Mouse (Mus musculus): Measurements from ENCODE around the gene Lepr. TPM values are rescaled to one million over a fixed set of nuclear protein-coding genes. Genes with fewer than 3 reads are reported as not detected.

Lepr gene
- polyA plus RNA-seq, 1 experiment from 2014 or later = 4.9 TPM

DNA sequence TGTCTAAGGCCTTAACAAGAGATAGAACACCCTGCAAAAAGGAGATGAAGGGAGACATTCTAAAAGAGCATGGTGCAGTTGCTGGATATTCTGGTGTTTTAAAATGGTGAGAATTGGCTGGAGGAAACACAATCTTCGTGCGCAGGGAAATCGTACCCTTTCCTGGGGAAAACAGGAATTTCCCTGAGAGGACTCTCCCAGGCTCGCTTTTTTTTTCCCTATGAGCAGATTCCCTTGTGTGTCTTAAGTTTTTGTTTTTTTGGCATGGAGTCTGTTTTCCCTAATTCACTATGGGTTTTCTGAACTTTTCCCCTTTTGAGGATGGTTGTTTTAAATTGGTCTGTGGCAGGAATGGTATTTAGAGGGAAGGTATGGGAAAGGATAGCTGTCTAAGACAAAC lies 28.0 kb upstream of the Lepr start:
- Histone ChIP-seq H3K27me3 (replicated peaks; ENCODE audit: control insufficient read depth, insufficient read depth, low read length) (no peaks in the 10 kb centered on the region), H3K4me3 (replicated peaks; ENCODE audit: low read length) (no peak overlapping the region), H3K4me2 (ENCODE audit: low read length) (no peak overlapping the region), H3K36me3 (ENCODE audit: control insufficient read depth, insufficient read depth) (no peaks in the 10 kb centered on the region), H3K27ac (ENCODE audit: low read length) (no peak overlapping the region), H3K4me1 (replicated peaks; ENCODE audit: control insufficient read depth, insufficient read depth, low read length) (no peaks in the 10 kb centered on the region), H3K9ac (replicated peaks; ENCODE audit: low read depth, low read length) (no peak overlapping the region), H3K9me3 (ENCODE audit: control insufficient read depth, low read length) (no peaks in the 10 kb centered on the region)
- ATAC-seq = no peak
- WGBS = 93% methylated on average over 4 of the region's 4 CpGs

DNA sequence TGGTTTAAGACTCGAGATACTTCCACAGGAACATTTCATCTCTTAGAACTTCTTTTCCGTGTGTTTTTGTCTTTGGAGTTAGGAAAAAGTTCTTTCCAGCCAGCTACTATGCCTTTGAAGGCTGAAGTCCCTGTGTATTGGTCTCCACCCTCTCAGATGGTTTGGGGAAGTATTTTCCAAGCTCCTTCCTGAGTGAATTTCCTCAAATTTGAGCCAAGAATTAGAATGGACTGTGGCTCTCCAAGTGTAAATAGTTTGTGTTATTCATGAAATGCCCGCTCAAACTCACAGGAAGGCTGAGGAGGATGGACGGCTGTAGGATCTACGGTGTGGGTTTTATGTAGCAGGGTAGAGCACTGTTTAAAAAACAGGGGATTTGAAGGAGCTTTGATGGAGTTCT lies 27.6 kb upstream of the Lepr start:
- 80% methylated on average over 5 of the region's 5 CpGs for WGBS
- Histone ChIP-seq H3K9ac (replicated peaks; ENCODE audit: low read depth, low read length) (no peak overlapping the region), H3K4me2 (ENCODE audit: low read length) (no peak overlapping the region), H3K4me1 (replicated peaks; ENCODE audit: control insufficient read depth, insufficient read depth, low read length) (no peaks in the 10 kb centered on the region), H3K27ac (ENCODE audit: low read length) (no peak overlapping the region), H3K27me3 (replicated peaks; ENCODE audit: control insufficient read depth, insufficient read depth, low read length) (no peaks in the 10 kb centered on the region), H3K4me3 (replicated peaks; ENCODE audit: low read length) (no peak overlapping the region), H3K36me3 (ENCODE audit: control insufficient read depth, insufficient read depth) (no peaks in the 10 kb centered on the region), H3K9me3 (ENCODE audit: control insufficient read depth, low read length) (no peaks in the 10 kb centered on the region)
- no peak for ATAC-seq

DNA sequence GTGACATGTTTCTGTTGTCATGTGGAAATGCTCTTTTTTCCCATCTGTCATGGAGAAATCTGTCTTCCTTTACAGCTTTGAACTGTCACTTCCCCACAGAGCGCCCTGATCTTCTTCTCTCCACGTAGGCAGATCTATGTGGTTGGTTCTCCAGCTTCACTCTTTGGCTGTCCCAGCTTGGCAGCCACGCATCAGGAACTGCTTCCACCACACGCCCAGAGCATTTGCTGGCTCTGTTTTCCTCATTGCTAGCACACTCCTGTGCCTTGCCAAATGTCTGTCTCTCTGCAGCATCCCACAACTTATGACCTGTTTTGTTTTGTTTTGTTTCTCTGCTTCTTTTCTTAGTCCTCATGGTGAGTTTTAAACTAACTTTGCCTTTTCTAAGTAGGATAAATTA lies 24.3 kb upstream of the Lepr start:
- H3K36me3 ChIP-seq (ENCODE audit: control insufficient read depth, insufficient read depth) = no peaks in the 10 kb centered on the region
- WGBS = 78% methylated on average over 4 of the region's 4 CpGs
- H3K9me3 ChIP-seq (ENCODE audit: control insufficient read depth, low read length) = no peaks in the 10 kb centered on the region
- H3K27me3 ChIP-seq (replicated peaks; ENCODE audit: control insufficient read depth, insufficient read depth, low read length) = no peaks in the 10 kb centered on the region
- ATAC-seq = no peak
- no peak overlapping the region for H3K9ac ChIP-seq (replicated peaks; ENCODE audit: low read depth, low read length)
- H3K4me2 ChIP-seq (ENCODE audit: low read length) = no peak overlapping the region
- no peak overlapping the region for H3K27ac ChIP-seq (ENCODE audit: low read length)
- H3K4me1 ChIP-seq (replicated peaks; ENCODE audit: control insufficient read depth, insufficient read depth, low read length) = no peaks in the 10 kb centered on the region
- no peak overlapping the region for H3K4me3 ChIP-seq (replicated peaks; ENCODE audit: low read length)

DNA sequence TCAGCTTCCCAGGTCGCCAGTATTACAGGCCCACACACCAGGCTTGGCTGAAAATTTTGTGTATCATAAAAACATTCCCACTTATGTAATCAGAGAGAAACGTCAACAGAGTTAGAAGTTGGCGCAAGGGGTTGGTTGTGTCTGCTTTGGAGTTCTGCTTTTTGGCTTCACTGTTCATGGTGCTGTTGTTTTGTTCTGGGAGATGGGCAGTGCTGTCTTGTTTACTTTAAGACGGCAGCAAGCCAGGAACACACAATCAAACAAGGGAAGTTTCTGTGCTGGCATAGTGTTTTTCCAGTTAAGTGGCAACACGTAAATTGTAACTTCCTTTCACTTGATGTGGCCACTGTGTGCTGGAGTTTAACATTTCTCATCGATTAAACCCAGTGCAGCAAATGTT lies 22.7 kb upstream of the Lepr start:
- 80% methylated on average over 6 of the region's 6 CpGs for WGBS
- no peak overlapping the region for H3K27ac ChIP-seq (ENCODE audit: low read length)
- no peak overlapping the region for H3K9ac ChIP-seq (replicated peaks; ENCODE audit: low read depth, low read length)
- H3K36me3 ChIP-seq (ENCODE audit: control insufficient read depth, insufficient read depth) = no peaks in the 10 kb centered on the region
- H3K4me2 ChIP-seq (ENCODE audit: low read length) = no peak overlapping the region
- H3K4me3 ChIP-seq (replicated peaks; ENCODE audit: low read length) = no peak overlapping the region
- no peaks in the 10 kb centered on the region for H3K4me1 ChIP-seq (replicated peaks; ENCODE audit: control insufficient read depth, insufficient read depth, low read length)
- ATAC-seq = no peak
- H3K27me3 ChIP-seq (replicated peaks; ENCODE audit: control insufficient read depth, insufficient read depth, low read length) = no peaks in the 10 kb centered on the region
- no peaks in the 10 kb centered on the region for H3K9me3 ChIP-seq (ENCODE audit: control insufficient read depth, low read length)

DNA sequence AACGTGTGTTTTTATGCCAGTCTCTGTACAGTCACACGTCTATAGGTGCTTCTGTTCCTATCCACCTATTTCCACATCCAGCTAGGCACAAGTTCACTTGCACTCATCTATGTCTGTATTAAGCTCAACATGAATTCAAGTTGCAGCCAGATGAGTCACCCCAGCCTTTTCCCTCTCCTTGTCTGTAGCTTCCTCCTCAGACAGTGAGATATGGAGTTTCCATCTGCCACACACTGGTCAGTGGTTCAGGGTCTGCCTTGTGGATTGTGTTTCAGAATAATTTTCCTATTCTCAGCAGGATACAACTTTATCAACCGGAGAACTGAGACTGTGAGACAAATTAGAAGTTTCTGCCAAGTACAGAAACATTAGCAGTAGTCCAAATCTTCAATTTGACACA lies 20.0 kb upstream of the Lepr start:
- no peaks in the 10 kb centered on the region for H3K36me3 ChIP-seq (ENCODE audit: control insufficient read depth, insufficient read depth)
- H3K4me1 ChIP-seq (replicated peaks; ENCODE audit: control insufficient read depth, insufficient read depth, low read length) = no peaks in the 10 kb centered on the region
- H3K27me3 ChIP-seq (replicated peaks; ENCODE audit: control insufficient read depth, insufficient read depth, low read length) = no peaks in the 10 kb centered on the region
- no peak overlapping the region for H3K4me3 ChIP-seq (replicated peaks; ENCODE audit: low read length)
- no peaks in the 10 kb centered on the region for H3K9me3 ChIP-seq (ENCODE audit: control insufficient read depth, low read length)
- H3K27ac ChIP-seq (ENCODE audit: low read length) = no peak overlapping the region
- WGBS = 79% methylated on average over 3 of the region's 3 CpGs
- no peak overlapping the region for H3K9ac ChIP-seq (replicated peaks; ENCODE audit: low read depth, low read length)
- ATAC-seq = no peak
- H3K4me2 ChIP-seq (ENCODE audit: low read length) = no peak overlapping the region

DNA sequence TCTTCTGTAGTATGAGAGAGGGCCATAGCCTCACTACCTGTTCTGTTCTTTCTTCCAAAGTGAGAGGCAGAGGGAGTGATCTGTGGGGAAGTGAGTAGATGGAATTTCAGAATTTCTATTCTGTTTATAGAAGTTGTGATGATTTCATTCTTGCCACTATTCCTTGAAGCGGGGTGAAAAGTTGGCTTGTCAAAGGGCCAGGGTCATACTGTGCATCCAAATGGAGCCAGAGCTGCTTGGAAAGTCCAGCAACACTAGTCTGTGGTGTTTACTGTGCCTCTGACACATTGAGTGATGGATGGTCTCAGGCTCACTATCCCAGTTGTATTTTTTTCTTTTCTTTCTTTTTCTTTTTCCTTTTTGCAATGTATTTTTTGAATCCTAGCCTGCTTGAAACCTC lies 17.8 kb upstream of the Lepr start:
- Histone ChIP-seq H3K9ac (replicated peaks; ENCODE audit: low read depth, low read length) (no peak overlapping the region), H3K4me3 (replicated peaks; ENCODE audit: low read length) (no peak overlapping the region), H3K36me3 (ENCODE audit: control insufficient read depth, insufficient read depth) (no peaks in the 10 kb centered on the region), H3K27me3 (replicated peaks; ENCODE audit: control insufficient read depth, insufficient read depth, low read length) (no peaks in the 10 kb centered on the region), H3K4me2 (ENCODE audit: low read length) (no peak overlapping the region), H3K4me1 (replicated peaks; ENCODE audit: control insufficient read depth, insufficient read depth, low read length) (no peaks in the 10 kb centered on the region), H3K9me3 (ENCODE audit: control insufficient read depth, low read length) (no peaks in the 10 kb centered on the region), H3K27ac (ENCODE audit: low read length) (no peak overlapping the region)
- no peak for ATAC-seq
- WGBS = 73% methylated on average over 1 of the region's 1 CpGs

DNA sequence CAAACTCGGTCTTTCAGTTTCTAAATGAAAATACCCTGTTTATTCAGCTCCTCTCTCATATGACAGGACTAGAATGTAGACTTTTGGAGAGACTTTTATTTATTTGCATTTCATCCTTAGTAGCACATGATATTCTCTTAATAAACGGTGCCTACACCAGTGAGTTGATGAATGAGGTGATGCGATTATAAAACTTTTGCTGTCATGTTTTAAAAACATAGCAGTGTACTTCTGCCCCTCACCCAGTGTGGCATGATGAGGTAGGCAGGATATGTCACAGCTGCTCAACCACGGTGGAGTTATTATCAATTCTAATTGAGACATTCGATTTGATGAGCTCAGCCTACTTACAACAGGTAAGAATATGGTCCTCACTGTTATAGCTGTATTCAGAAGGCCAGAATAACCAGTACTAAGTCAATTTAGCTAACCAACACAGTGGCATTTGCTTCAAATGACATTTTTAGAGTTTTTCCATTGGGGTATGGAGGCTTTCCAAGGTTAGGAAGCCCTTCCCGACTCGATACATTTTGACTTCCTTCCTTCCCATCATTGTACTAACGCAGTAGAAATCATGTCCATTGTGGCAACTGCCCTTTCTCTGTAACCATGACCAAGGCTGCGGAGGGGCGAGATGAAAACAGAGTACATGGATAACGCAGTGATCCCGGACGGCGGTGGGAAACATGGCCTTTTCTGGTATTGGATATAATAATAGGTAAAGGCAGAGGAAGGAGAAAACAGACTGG lies 16.1 kb upstream of the Lepr start:
- no peak for ATAC-seq
- H3K4me2 ChIP-seq (ENCODE audit: low read length) = no peak overlapping the region
- no peaks in the 10 kb centered on the region for H3K9me3 ChIP-seq (ENCODE audit: control insufficient read depth, low read length)
- WGBS = 91% methylated on average over 14 of the region's 14 CpGs
- H3K27me3 ChIP-seq (replicated peaks; ENCODE audit: control insufficient read depth, insufficient read depth, low read length) = no peaks in the 10 kb centered on the region
- no peaks in the 10 kb centered on the region for H3K4me1 ChIP-seq (replicated peaks; ENCODE audit: control insufficient read depth, insufficient read depth, low read length)
- H3K27ac ChIP-seq (ENCODE audit: low read length) = no peak overlapping the region
- no peak overlapping the region for H3K9ac ChIP-seq (replicated peaks; ENCODE audit: low read depth, low read length)
- H3K4me3 ChIP-seq (replicated peaks; ENCODE audit: low read length) = no peak overlapping the region
- H3K36me3 ChIP-seq (ENCODE audit: control insufficient read depth, insufficient read depth) = no peaks in the 10 kb centered on the region

DNA sequence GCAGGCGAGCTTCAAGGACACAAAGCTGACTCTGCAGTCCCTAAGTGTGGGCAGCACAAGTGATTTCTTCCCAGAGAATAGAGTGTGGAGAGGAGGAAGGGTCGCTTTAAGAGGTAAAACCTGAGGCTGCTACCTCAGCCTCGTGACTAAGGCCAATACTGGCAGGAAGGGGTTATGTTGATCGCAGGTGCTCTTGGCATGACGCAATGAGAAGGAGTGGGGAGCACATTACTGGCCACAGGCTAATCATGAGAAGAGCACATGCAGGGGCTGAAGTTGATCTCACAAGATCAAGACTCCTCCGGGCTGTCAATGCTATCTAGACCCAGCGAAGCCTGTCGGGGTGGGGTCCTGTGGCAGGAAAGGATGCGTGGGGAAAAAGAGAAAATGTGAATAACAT lies 11.9 kb upstream of the Lepr start:
- no peak for ATAC-seq
- H3K27me3 ChIP-seq (replicated peaks; ENCODE audit: control insufficient read depth, insufficient read depth, low read length) = no peaks in the 10 kb centered on the region

DNA sequence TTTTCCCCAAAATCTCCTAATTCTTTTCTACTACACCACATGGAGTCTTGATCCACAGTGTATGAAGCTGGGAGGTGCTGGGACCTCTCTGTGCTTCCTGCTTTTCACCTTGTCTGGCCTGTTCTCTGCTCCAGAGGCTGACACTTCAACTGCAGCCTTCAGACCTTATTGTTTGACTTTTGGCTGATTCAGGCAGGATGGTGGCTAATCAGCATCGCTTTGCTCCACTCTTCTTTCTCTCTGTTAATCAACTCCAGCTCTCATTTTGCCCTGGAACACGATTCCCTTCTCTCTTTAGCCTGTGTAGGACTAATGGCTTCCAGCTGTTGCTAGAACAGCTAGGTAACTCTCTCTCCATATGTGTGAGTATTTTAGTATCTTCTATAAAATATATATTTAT lies 10.0 kb upstream of the Lepr start:
- H3K36me3 ChIP-seq (ENCODE audit: control insufficient read depth, insufficient read depth) = no peaks in the 10 kb centered on the region
- WGBS = 46% methylated on average over 2 of the region's 2 CpGs
- H3K9me3 ChIP-seq (ENCODE audit: control insufficient read depth, low read length) = no peaks in the 10 kb centered on the region
- no peak overlapping the region for H3K27ac ChIP-seq (ENCODE audit: low read length)
- H3K27me3 ChIP-seq (replicated peaks; ENCODE audit: control insufficient read depth, insufficient read depth, low read length) = no peaks in the 10 kb centered on the region
- H3K4me2 ChIP-seq (ENCODE audit: low read length) = no peak overlapping the region
- no peak overlapping the region for H3K4me3 ChIP-seq (replicated peaks; ENCODE audit: low read length)
- no peak for ATAC-seq
- H3K9ac ChIP-seq (replicated peaks; ENCODE audit: low read depth, low read length) = no peak overlapping the region
- H3K4me1 ChIP-seq (replicated peaks; ENCODE audit: control insufficient read depth, insufficient read depth, low read length) = no peaks in the 10 kb centered on the region

More for the DNA sequence above, 11.9 kb upstream of the Lepr start:
- Histone ChIP-seq H3K4me2 (ENCODE audit: low read length) (no peak overlapping the region), H3K27ac (ENCODE audit: low read length) (no peak overlapping the region), H3K9ac (replicated peaks; ENCODE audit: low read depth, low read length) (no peak overlapping the region), H3K9me3 (ENCODE audit: control insufficient read depth, low read length) (no peaks in the 10 kb centered on the region), H3K4me3 (replicated peaks; ENCODE audit: low read length) (no peak overlapping the region), H3K4me1 (replicated peaks; ENCODE audit: control insufficient read depth, insufficient read depth, low read length) (no peaks in the 10 kb centered on the region), H3K36me3 (ENCODE audit: control insufficient read depth, insufficient read depth) (no peaks in the 10 kb centered on the region)
- WGBS = 82% methylated on average over 9 of the region's 9 CpGs

DNA sequence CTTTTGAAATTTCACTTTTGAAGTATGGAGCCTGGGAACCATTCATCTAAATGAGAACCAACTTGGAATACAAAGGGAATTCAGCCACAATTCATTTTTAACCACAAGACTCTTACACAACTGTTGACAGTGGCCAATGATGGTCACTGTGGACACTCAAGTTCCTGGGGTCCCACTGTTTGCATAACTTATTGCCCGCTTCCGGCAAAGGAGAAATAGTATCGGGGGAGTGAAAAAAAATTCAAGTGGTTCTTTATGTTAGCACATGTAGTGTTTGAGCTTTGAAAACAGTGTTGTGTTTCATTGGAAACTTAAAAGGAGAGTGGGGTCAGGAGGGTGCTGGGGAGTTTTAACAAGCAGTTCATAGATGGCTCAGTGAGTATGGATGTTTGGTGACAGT lies 9.3 kb upstream of the Lepr start:
- no peak overlapping the region for H3K27ac ChIP-seq (ENCODE audit: low read length)
- H3K36me3 ChIP-seq (ENCODE audit: control insufficient read depth, insufficient read depth) = no peaks in the 10 kb centered on the region
- WGBS = 83% methylated on average over 3 of the region's 3 CpGs
- H3K4me2 ChIP-seq (ENCODE audit: low read length) = no peak overlapping the region
- H3K9me3 ChIP-seq (ENCODE audit: control insufficient read depth, low read length) = no peaks in the 10 kb centered on the region
- H3K9ac ChIP-seq (replicated peaks; ENCODE audit: low read depth, low read length) = no peak overlapping the region
- no peak overlapping the region for H3K4me3 ChIP-seq (replicated peaks; ENCODE audit: low read length)
- H3K4me1 ChIP-seq (replicated peaks; ENCODE audit: control insufficient read depth, insufficient read depth, low read length) = no peaks in the 10 kb centered on the region
- no peaks in the 10 kb centered on the region for H3K27me3 ChIP-seq (replicated peaks; ENCODE audit: control insufficient read depth, insufficient read depth, low read length)
- no peak for ATAC-seq
